Mouse (Mus musculus) hindbrain, embryonic 10.5 days (tissue): ENCODE data around the gene Ntn1. TPM values are rescaled to one million over a fixed set of nuclear protein-coding genes. Genes with fewer than 3 reads are reported as not detected.
A peak's percentile ranks its signal among the peaks of the same experiment; 100 is the strongest.

ENCODE experiments used
- DNase-seq: peaks from one replicate; pipeline ENCODE4 v3.0.0-alpha.2; 2017; ENCODE audit warnings: low spot score
- H3K27ac ChIP-seq: fragments of 300-500 bp; sonication (generic); 2 replicates; pipeline ENCODE4 v1.5.1; 2016; ENCODE audit warnings: mild to moderate bottlenecking, moderate library complexity
- H3K27me3 ChIP-seq: fragments of 300-500 bp; sonication (generic); 2 replicates; pipeline ENCODE4 v1.6.1; 2016; ENCODE audit warnings: mild to moderate bottlenecking; ENCODE audit not compliant: poor library complexity, insufficient read depth, severe bottlenecking
- H3K36me3 ChIP-seq: fragments of 300-500 bp; sonication (generic); 2 replicates; pipeline ENCODE4 v1.6.1; 2016; ENCODE audit warnings: mild to moderate bottlenecking, moderate library complexity
- H3K4me1 ChIP-seq: fragments of 300-500 bp; sonication (generic); replicated peaks from 2 replicates; pipeline ENCODE4 v1.6.1; 2016; ENCODE audit warnings: mild to moderate bottlenecking
- H3K4me3 ChIP-seq: fragments of 300-500 bp; sonication (generic); 2 replicates; pipeline ENCODE4 v1.5.1; 2016; ENCODE audit warnings: mild to moderate bottlenecking, moderate library complexity
- H3K9me3 ChIP-seq: fragments of 300-500 bp; sonication (generic); 2 replicates; pipeline ENCODE4 v1.6.1; 2016; ENCODE audit warnings: mild to moderate bottlenecking, moderate library complexity
- WGBS: fragments of 180-500 bp; shearing (Covaris S2); methylation state at CpG from one replicate; pipeline ENCODE4 v1.1.7; 2016; 5-methylcytosine and 5-hydroxymethylcytosine counted together
- polyA plus RNA-seq: library from polyadenylated mRNA; unstranded; fragments of >200 nt; fragmentation: Nextera tagmentation; extraction: Ambion mirVana; gene quantifications from 2 replicates; pipeline ENCODE4 v1.2.1, GENCODE M21; 2016

The Ntn1 gene
- polyA plus RNA-seq: 18.2 and 23.7 TPM in 2 replicates

DNA sequence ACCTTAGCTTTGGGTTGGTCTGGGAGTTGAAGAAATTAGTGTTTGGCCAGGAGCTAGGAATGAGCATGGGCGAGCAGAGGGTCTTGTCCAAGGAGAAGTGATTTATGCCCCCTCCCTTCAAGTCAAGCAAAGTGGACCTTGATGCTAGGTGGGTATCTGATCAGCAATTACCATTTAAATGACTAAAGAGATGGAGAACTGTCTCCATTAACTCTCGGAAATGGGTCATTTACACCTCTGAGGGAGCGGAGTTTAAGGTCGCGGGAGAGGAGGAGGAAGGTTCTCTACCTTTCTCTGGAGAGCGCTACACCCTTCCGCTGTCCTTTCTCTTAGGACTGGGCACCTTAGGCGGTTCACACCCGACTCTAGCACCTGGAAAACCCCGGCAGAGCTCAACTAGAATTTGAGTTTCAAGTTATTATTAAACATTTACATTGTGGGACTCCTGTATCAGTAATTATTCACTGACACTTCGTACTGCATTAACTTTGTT lies at the start of gene Ntn1:
Gene Ntn1 (minus strand): TSS at position 97 of the 493 bp plus-strand sequence.
- no peaks in the 10 kb centered on the region for H3K36me3 ChIP-seq
- peaks cover 96% of the 10 kb centered on the region for H3K27me3 ChIP-seq
- H3K9me3 ChIP-seq: 0 out of 2 replicates have a peak, but pooled peaks cover 4% of the 10 kb centered on the region
- 5% methylated on average over 11 of the region's 11 CpGs for WGBS
- peak within 1 kb of the TSS; percentile 90 for H3K27ac ChIP-seq
- H3K4me3 ChIP-seq: peak within 1 kb of the TSS; percentile 61
- H3K4me1 ChIP-seq: peaks cover 43% of the 10 kb centered on the region
- no peak for DNase-seq

DNA sequence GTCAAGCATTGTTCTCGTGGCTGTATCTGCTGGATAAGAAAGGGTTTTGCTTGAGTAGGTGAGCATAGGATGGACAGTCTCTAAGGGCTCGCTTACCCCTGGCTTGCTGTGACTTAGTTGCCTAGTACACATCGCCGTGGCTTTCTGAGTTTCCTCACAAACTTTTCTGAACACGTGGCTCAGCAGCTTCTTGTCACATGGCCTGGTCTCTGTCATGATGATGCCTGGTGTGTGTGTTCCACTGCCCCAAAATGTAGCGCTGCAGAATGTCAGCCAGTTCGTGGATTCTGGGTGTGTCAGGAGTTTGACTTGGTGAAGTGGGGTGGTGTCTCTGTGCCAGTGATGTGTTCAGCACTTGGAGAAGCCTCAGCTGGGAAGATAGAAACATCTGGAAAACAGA lies 47.7 kb upstream of the Ntn1 start:
- Histone ChIP-seq H3K4me1 (peaks cover 18% of the 10 kb centered on the region), H3K27ac (no peak overlapping the region), H3K27me3 (no peaks in the 10 kb centered on the region), H3K36me3 (no peaks in the 10 kb centered on the region), H3K4me3 (no peak overlapping the region), H3K9me3 (no peaks in the 10 kb centered on the region)
- DNase-seq: no peak
- WGBS: 89% methylated on average over 7 of the region's 7 CpGs

GRCm38 (mm10) chr11:68447242-68447641 lies 46.6 kb upstream of the Ntn1 start:
- WGBS: 95% methylated on average over 2 of the region's 2 CpGs
- no peak for DNase-seq
- H3K36me3 ChIP-seq: no peaks in the 10 kb centered on the region
- H3K4me3 ChIP-seq: no peak overlapping the region
- no peaks in the 10 kb centered on the region for H3K9me3 ChIP-seq
- no peaks in the 10 kb centered on the region for H3K27me3 ChIP-seq
- H3K27ac ChIP-seq: no peak overlapping the region
- peaks cover 18% of the 10 kb centered on the region for H3K4me1 ChIP-seq

GRCm38 (mm10) chr11:68446547-68446946 lies 45.9 kb upstream of the Ntn1 start:
- WGBS: 94% methylated on average over 4 of the region's 4 CpGs
- Histone ChIP-seq H3K27ac (no peak overlapping the region), H3K4me1 (peaks cover 13% of the 10 kb centered on the region), H3K36me3 (no peaks in the 10 kb centered on the region), H3K4me3 (no peak overlapping the region), H3K9me3 (no peaks in the 10 kb centered on the region), H3K27me3 (no peaks in the 10 kb centered on the region)
- DNase-seq: no peak

DNA sequence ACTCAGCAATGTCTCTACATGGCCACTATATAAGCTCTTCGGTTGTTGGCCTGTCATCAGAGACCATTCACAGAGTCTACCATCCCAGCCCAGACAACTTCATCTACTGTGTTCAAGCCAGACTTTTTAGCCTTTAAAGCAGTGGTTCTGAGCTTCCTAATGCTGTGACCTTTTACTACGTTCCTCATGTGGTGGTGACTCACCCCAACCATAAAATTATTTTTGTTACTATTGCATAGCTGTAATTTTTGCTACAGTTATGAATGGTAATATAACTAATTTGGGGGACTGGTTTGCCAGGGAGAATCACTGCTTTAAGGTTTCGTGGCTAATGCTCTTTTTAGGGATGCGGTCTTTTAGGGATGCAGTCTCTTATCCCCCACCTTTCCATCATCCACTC lies 45.3 kb upstream of the Ntn1 start:
- Histone ChIP-seq H3K4me3 (no peak overlapping the region), H3K36me3 (no peaks in the 10 kb centered on the region), H3K9me3 (no peaks in the 10 kb centered on the region), H3K27ac (no peak overlapping the region), H3K4me1 (peaks cover 6% of the 10 kb centered on the region), H3K27me3 (no peaks in the 10 kb centered on the region)
- DNase-seq: no peak
- WGBS: 92% methylated on average over 4 of the region's 4 CpGs

GRCm38 (mm10) chr11:68442983-68443638 lies 42.5 kb upstream of the Ntn1 start:
- H3K9me3 ChIP-seq: no peaks in the 10 kb centered on the region
- no peaks in the 10 kb centered on the region for H3K36me3 ChIP-seq
- no peaks in the 10 kb centered on the region for H3K4me1 ChIP-seq
- H3K4me3 ChIP-seq: no peak overlapping the region
- WGBS: 78% methylated on average over 12 of the region's 12 CpGs
- no peak overlapping the region for H3K27ac ChIP-seq
- no peaks in the 10 kb centered on the region for H3K27me3 ChIP-seq
- no peak for DNase-seq

DNA sequence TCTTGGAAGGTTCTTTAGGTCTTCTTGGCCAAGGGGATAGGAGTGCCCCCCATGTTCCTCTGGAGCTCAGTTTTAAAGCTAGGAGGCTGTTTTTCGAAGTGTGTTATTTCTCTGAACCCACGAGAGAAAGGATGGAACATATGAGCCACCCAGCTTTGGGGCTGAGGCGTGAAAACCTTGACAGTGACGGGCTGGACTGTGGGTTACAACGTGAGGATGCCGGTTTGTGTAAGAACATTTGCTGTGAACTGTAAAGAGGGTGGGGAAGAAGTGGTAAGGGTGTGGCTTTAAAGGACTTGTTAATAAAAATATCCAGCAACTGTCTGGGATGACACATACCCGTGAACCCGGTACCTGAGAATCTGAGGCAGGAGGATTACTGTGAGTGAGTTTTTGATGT lies 41.7 kb upstream of the Ntn1 start:
- no peaks in the 10 kb centered on the region for H3K9me3 ChIP-seq
- H3K27me3 ChIP-seq: no peaks in the 10 kb centered on the region
- 91% methylated on average over 8 of the region's 8 CpGs for WGBS
- H3K4me1 ChIP-seq: no peaks in the 10 kb centered on the region
- no peak for DNase-seq
- H3K27ac ChIP-seq: no peak overlapping the region
- H3K36me3 ChIP-seq: no peaks in the 10 kb centered on the region
- H3K4me3 ChIP-seq: no peak overlapping the region

DNA sequence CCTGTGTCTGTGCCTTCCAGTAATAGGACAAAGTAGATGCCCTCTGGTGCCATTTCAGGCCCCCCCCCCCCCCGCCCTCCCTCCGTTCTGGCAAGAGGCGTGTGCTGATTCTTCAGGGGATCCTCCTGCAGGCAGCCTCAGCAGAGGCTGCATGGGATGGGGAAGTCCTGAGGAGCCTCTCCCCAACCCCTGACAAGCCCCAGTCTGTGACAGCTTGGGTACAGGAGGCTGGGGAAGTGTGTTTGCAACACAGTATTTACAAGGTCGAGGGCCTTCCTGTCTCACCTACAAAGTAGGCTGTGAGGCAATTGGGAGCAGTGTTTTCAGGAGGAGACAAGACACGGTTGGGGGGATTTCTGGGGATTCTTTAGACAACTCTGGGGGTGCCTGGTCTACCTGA lies 40.3 kb upstream of the Ntn1 start:
- Histone ChIP-seq H3K4me1 (no peaks in the 10 kb centered on the region), H3K27ac (no peak overlapping the region), H3K4me3 (no peak overlapping the region), H3K9me3 (no peaks in the 10 kb centered on the region), H3K36me3 (no peaks in the 10 kb centered on the region), H3K27me3 (no peaks in the 10 kb centered on the region)
- 73% methylated on average over 5 of the region's 5 CpGs for WGBS
- no peak for DNase-seq

DNA sequence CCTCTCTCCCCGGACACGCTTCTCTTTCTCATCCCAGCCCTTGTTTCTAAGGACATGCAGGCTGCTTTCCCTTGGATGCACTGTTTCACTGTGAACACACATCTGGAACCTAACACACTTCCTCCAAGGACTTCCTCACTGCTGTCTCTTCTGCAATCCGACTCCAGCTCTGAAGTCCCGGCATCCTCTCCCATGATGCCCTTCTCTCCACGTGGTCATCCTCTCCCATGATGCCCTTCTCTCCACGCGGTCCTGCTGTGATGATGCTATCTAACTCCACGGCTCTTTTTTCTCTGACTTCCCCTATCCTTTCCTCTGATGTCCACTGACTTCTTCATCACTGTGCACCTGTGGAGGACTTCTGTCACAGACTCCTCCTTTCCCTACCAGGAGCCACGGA lies 39.5 kb upstream of the Ntn1 start:
- DNase-seq: no peak
- Histone ChIP-seq H3K36me3 (no peaks in the 10 kb centered on the region), H3K27me3 (no peaks in the 10 kb centered on the region), H3K4me1 (0 out of 2 replicates have a peak, but pooled peaks cover 4% of the 10 kb centered on the region), H3K9me3 (no peaks in the 10 kb centered on the region), H3K27ac (no peak overlapping the region), H3K4me3 (no peak overlapping the region)
- 83% methylated on average over 9 of the region's 9 CpGs for WGBS

GRCm38 (mm10) chr11:68436376-68436775 lies 35.8 kb upstream of the Ntn1 start:
- no peaks in the 10 kb centered on the region for H3K36me3 ChIP-seq
- no peak overlapping the region for H3K4me3 ChIP-seq
- DNase-seq: no peak
- 85% methylated on average over 5 of the region's 5 CpGs for WGBS
- no peaks in the 10 kb centered on the region for H3K9me3 ChIP-seq
- H3K27ac ChIP-seq: no peak overlapping the region
- H3K4me1 ChIP-seq: peaks cover 22% of the 10 kb centered on the region
- peaks cover 29% of the 10 kb centered on the region for H3K27me3 ChIP-seq

DNA sequence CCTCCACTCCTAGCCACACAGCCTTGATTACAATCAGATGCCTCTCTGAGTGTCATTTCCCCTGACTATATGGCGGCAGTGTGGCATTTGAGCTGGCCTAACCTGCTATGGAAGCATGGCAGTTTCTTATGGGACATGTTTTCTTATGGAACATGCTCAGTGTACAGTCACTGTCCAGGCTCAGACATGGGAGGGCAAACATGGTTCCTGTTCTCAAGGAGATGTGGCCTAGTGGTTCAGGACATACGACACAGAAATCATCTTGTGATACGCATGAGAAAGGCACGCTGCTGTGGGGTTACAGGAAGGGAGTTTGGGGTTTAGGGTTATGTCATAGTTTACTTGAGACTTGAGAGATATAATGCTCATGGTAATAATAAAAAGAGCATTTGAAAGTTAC lies 35.0 kb upstream of the Ntn1 start:
- Histone ChIP-seq H3K9me3 (no peaks in the 10 kb centered on the region), H3K27ac (no peak overlapping the region), H3K27me3 (peaks cover 37% of the 10 kb centered on the region), H3K4me3 (no peak overlapping the region), H3K36me3 (no peaks in the 10 kb centered on the region), H3K4me1 (peaks cover 22% of the 10 kb centered on the region)
- no peak for DNase-seq
- 88% methylated on average over 4 of the region's 4 CpGs for WGBS

DNA sequence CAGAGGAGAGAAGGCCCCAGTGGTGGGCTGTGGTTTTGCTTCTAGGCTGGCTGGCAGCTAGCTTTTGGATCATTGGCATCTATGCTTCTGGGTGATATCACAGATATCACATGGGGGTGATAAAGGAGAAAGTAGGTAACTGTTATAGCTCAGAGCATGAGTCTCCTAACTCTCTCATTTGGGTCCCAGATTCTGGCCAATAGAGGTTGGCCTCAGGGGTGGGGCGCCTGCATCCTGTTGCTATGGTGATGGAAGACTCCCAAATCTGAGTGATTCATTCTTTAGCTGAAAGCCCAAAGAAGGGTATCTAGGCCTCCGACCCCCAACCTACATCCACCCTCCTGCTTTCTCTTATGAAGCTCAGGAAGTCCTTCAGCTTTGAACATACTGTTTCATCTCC lies 34.1 kb upstream of the Ntn1 start:
- Histone ChIP-seq H3K9me3 (no peaks in the 10 kb centered on the region), H3K36me3 (no peaks in the 10 kb centered on the region), H3K4me1 (peaks cover 22% of the 10 kb centered on the region), H3K27ac (no peak overlapping the region), H3K4me3 (no peak overlapping the region), H3K27me3 (peaks cover 46% of the 10 kb centered on the region)
- no peak for DNase-seq
- 76% methylated on average over 2 of the region's 2 CpGs for WGBS

GRCm38 (mm10) chr11:68433534-68433933 lies 32.9 kb upstream of the Ntn1 start:
- 86% methylated on average over 5 of the region's 5 CpGs for WGBS
- H3K27ac ChIP-seq: no peak overlapping the region
- H3K4me3 ChIP-seq: no peak overlapping the region
- H3K36me3 ChIP-seq: no peaks in the 10 kb centered on the region
- H3K27me3 ChIP-seq: peaks cover 51% of the 10 kb centered on the region
- peaks cover 22% of the 10 kb centered on the region for H3K4me1 ChIP-seq
- no peaks in the 10 kb centered on the region for H3K9me3 ChIP-seq
- no peak for DNase-seq
